Mouse (Mus musculus) erythroblast, embryonic 14.5 days (primary cell): ENCODE data around the gene Eps15.

Source experiments
- GATA1 ChIP-seq: IDR thresholded peaks from 2 replicates; pipeline ENCODE4 v1.6.1; 2012; ENCODE audit warnings: low read length, inconsistent platforms, mixed read lengths
- TAL1 ChIP-seq: IDR thresholded peaks from 3 replicates; pipeline ENCODE4 v1.6.1; 2012; ENCODE audit warnings: low read length, inconsistent platforms, mixed read lengths

DNA sequence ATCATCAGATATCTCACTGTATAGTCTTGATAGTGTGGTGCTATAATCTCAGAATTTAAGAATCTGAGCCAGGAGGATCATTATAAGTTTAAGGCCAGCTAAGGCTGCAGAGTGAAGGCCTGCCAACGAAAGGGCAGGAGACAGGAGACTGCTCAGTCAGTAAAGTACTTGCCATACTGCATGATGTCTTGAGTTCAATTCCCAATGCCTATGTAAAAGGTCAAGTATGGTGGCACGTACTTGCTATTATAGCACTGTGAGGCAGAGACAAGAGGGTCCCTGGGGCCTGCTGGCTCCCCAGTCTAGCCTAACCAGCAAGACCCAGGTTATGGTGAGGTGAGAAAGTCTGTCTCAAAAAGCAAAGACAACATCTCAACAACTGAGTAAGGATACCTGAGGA is 45.9 kb upstream of the Eps15 start, which contains the start of gene Calr4:
- TF ChIP-seq GATA1: no peak
- no peak for TF ChIP-seq TAL1
